Mouse (Mus musculus): ENCODE measurements at regions not wholly inside any gene's neighbourhood (a gene's known extent, or its start where the extent isn't known, plus 50 kb on each side); places are given as distances from the start of the nearest gene placed in this dataset.

DNA sequence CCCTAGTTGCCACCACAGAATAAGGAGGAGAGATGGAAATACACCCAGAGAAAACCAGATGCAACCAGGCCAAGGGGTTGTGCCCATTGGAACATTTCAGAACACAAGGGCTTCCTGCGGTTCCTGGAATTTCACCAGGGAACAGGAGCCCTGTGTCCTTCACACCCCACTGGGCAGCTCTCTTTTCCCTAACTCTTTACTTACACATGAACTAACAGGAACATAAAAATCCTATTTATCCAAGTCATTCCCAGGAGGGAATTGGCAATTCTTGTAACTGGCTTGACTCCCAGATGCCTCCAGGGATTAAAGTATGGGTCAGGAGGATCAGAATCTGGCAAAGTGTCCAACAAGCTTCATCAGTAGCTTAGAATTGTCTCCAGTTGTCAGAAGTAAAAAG, 62.2 kb upstream of the Glycam1 start:
- ATAC-seq (replicated peaks; ENCODE audit: low FRiP score) = 0 out of 2 replicates have a peak, but pooled peaks have one; percentile 40

More for the DNA sequence above, 62.2 kb upstream of the Glycam1 start:
- Histone ChIP-seq H3K9ac (no peak overlapping the region), H3K36me3 (no peaks in the 10 kb centered on the region), H3K4me2 (no peak overlapping the region), H3K9me3 (replicated peaks) (no peaks in the 10 kb centered on the region), H3K4me1 (peaks cover 4% of the 10 kb centered on the region; the same call in 1 of the 2 replicates), H3K4me3 (replicated peaks) (no peak overlapping the region), H3K27me3 (no peaks in the 10 kb centered on the region), H3K27ac (0 out of 2 replicates have a peak overlapping the region, but pooled peaks have one; percentile 18)
- WGBS = 37% methylated on average over 1 of the region's 1 CpGs

Measured in kidney, embryonic 15.5 days (tissue).